ENCODE assay signal across 16 mouse cellular contexts in the genomic region with DNA sequence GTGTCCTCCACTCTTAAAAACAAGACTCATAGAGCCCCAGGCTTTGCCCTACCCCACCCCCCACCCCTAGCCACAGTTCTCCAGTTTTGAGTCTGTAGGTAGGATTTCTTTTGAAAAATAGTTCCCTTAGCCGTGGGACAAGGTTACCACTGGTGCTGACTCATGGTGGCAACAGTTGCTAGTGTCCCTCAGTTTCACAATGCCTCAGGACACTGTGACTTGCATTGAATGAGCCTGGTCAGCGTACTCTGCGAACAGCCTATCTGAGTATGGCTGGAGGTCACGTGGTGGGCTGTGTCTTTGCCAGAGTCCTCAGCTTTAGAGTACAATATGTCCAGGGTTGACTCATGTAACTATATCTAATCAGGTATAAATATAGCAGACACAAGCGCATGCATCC.
A peak's percentile ranks its signal among the peaks of the same experiment; 100 is the strongest.
DNase-seq lines count a peak whose midpoint lies in the region; ATAC-seq and TF ChIP-seq lines count a peak whose summit lies in the region.
"Had no signal": no experiment of that assay in that cellular context is flagged by ENCODE, and none has a peak within 500 bp of the region (broad histone marks: within the 10 kb centered on the region; RNA-seq: fewer than 3 reads in every experiment).

No protein-coding gene starts in this region.

- H3K4me1 ChIP-seq in hindbrain, postnatal 0 days (ENCODE audit: insufficient read depth, low read length), result no peaks in the 10 kb centered on the region
- H3K4me1 ChIP-seq in hindbrain, embryonic 10.5 days (replicated peaks), result peaks cover 8% of the 10 kb centered on the region; the same call in 1 of the 2 replicates
- no peaks in the 10 kb centered on the region for H3K4me1 ChIP-seq in midbrain, embryonic 16.5 days (ENCODE audit: control insufficient read depth, insufficient read depth, low read length)
- H3K4me1 ChIP-seq: midbrain, embryonic 13.5 days had no signal

- H3K9ac ChIP-seq in hindbrain, postnatal 0 days (replicated peaks; ENCODE audit: low read length), result no peak overlapping the region
- no peak overlapping the region for H3K9ac ChIP-seq in midbrain, embryonic 16.5 days (ENCODE audit: low read depth, low read length)
- H3K9ac ChIP-seq: embryonic facial prominence, embryonic 15.5 days; forebrain, embryonic 15.5 days; hindbrain, embryonic 14.5 days; lung, embryonic 15.5 days; midbrain, embryonic 13.5 days; neural tube, embryonic 13.5 days had no signal

- no peak for DNase-seq in hindbrain, postnatal 0 days (ENCODE audit: low spot score)
- no peak for DNase-seq in hindbrain, embryonic 10.5 days (ENCODE audit: low spot score)
- peak; percentile 86 to 88 for DNase-seq in adrenal gland, adult (ENCODE audit: inconsistent age in 2 of 2, low spot score in 1 of 2)
- DNase-seq in heart, adult 9 months (ENCODE audit: low spot score in 2 of 2), result peak; percentile 53 to 76
- no peak for DNase-seq in B cell, adult 2 months
- DNase-seq in retina, embryonic 14.5 days (ENCODE audit: low spot score), result no peak
- DNase-seq: cerebellum, postnatal 14 days; right cerebral cortex, postnatal 14 days had no signal

- H3K27ac ChIP-seq in hindbrain, postnatal 0 days, result no peak overlapping the region
- H3K27ac ChIP-seq in hindbrain, embryonic 10.5 days, result no peak overlapping the region
- no peak overlapping the region for H3K27ac ChIP-seq in midbrain, embryonic 16.5 days (ENCODE audit: low read length)
- H3K27ac ChIP-seq: embryonic facial prominence, embryonic 15.5 days; forebrain, embryonic 15.5 days; hindbrain, embryonic 14.5 days; lung, embryonic 15.5 days; midbrain, embryonic 13.5 days; neural tube, embryonic 13.5 days had no signal

- no peaks in the 10 kb centered on the region for H3K9me3 ChIP-seq in hindbrain, postnatal 0 days (ENCODE audit: low read length)
- no peaks in the 10 kb centered on the region for H3K9me3 ChIP-seq in hindbrain, embryonic 10.5 days
- H3K9me3 ChIP-seq in midbrain, embryonic 16.5 days (replicated peaks; ENCODE audit: control insufficient read depth, low read length, poor library complexity, severe bottlenecking), result no peaks in the 10 kb centered on the region
- H3K9me3 ChIP-seq: embryonic facial prominence, embryonic 15.5 days; forebrain, embryonic 15.5 days; lung, embryonic 15.5 days; midbrain, embryonic 13.5 days; neural tube, embryonic 13.5 days had no signal

- no peak overlapping the region for H3K4me3 ChIP-seq in hindbrain, postnatal 0 days (ENCODE audit: low read length)
- H3K4me3 ChIP-seq in hindbrain, embryonic 10.5 days, result no peak overlapping the region
- H3K4me3 ChIP-seq in midbrain, embryonic 16.5 days (ENCODE audit: low read depth, low read length), result no peak overlapping the region
- H3K4me3 ChIP-seq: embryonic facial prominence, embryonic 15.5 days; forebrain, embryonic 15.5 days; lung, embryonic 15.5 days; midbrain, embryonic 13.5 days; neural tube, embryonic 13.5 days had no signal

- H3K27me3 ChIP-seq in hindbrain, postnatal 0 days (ENCODE audit: insufficient read depth, low read length), result no peaks in the 10 kb centered on the region
- no peaks in the 10 kb centered on the region for H3K27me3 ChIP-seq in hindbrain, embryonic 10.5 days (ENCODE audit: insufficient read depth, poor library complexity, severe bottlenecking)
- no peaks in the 10 kb centered on the region for H3K27me3 ChIP-seq in midbrain, embryonic 16.5 days (ENCODE audit: control insufficient read depth, insufficient read depth, low read depth, low read length)
- H3K27me3 ChIP-seq: embryonic facial prominence, embryonic 15.5 days; forebrain, embryonic 15.5 days; lung, embryonic 15.5 days; midbrain, embryonic 13.5 days; neural tube, embryonic 13.5 days had no signal

- TF ChIP-seq CTCF in hindbrain, postnatal 0 days (IDR thresholded peaks at IDR 0.05; ENCODE audit: low read depth), result no peak

- H3K4me2 ChIP-seq in hindbrain, postnatal 0 days (ENCODE audit: low read depth, low read length), result no peak overlapping the region
- H3K4me2 ChIP-seq in midbrain, embryonic 16.5 days (ENCODE audit: low read length), result no peak overlapping the region
- H3K4me2 ChIP-seq: embryonic facial prominence, embryonic 15.5 days; forebrain, embryonic 15.5 days; hindbrain, embryonic 14.5 days; lung, embryonic 15.5 days; midbrain, embryonic 13.5 days; neural tube, embryonic 13.5 days had no signal

- peak; percentile 52; the same call in 1 of the 2 replicates for ATAC-seq in hindbrain, postnatal 0 days
- ATAC-seq in megakaryocyte, adult 5-6 weeks (ENCODE audit: poor library complexity, severe bottlenecking), result peak; percentile 93
- no peak for ATAC-seq in midbrain, embryonic 16.5 days
- ATAC-seq: forebrain, embryonic 15.5 days; midbrain, embryonic 13.5 days had no signal

- WGBS in hindbrain, postnatal 0 days, result 85% methylated on average over 5 of the region's 5 CpGs
- WGBS in hindbrain, embryonic 10.5 days, result 91% methylated on average over 5 of the region's 5 CpGs
- 82% methylated on average over 5 of the region's 5 CpGs for WGBS in midbrain, embryonic 16.5 days

- peaks cover 8% of the 10 kb centered on the region; the same call in 1 of the 2 replicates for H3K36me3 ChIP-seq in hindbrain, postnatal 0 days (ENCODE audit: insufficient read depth, low read length)
- peaks cover 52% of the 10 kb centered on the region for H3K36me3 ChIP-seq in hindbrain, embryonic 10.5 days
- no peaks in the 10 kb centered on the region for H3K36me3 ChIP-seq in midbrain, embryonic 16.5 days (ENCODE audit: control insufficient read depth, insufficient read depth, low read length)
- H3K36me3 ChIP-seq: forebrain, embryonic 15.5 days had no signal

Comparison
In these comparisons a context has a peak if more than half of its experiments do, and no peak if none do; other contexts are left out.
1. DNase-seq: peak in adrenal gland, adult (2 of 2) and heart, adult 9 months (2 of 2); none in hindbrain, postnatal 0 days (single experiment), hindbrain, embryonic 10.5 days (single experiment), B cell, adult 2 months (0 of 2) and retina, embryonic 14.5 days (single experiment).